10 mouse cellular contexts compared by ENCODE assay signal in the genomic region with DNA sequence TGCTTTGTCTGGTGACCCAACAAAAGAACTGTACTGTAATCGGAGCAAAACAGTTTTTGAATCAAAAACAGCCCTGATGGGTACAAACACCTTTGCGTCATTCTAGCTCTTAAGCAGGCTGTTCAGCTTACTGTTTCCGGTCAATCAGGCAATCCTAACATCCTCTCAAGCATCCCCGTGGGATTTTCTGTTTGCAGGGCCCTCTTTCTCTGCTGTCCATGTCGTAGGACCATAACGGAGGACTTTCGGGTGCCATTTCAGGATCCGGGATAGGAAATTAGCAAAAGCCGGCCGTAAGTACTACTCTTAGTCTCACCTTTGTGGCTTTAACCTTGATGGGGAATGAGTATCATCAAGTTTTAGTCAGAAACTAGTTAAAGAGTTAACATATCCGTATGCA. TPM values are rescaled to one million over a fixed set of nuclear protein-coding genes. Genes with fewer than 3 reads are reported as not detected.
DNase-seq lines count a peak whose midpoint lies in the region; ATAC-seq and TF ChIP-seq lines count a peak whose summit lies in the region.
"Had no signal": no experiment of that assay in that cellular context is flagged by ENCODE, and none has a peak within 500 bp of the region (broad histone marks: within the 10 kb centered on the region; RNA-seq: fewer than 3 reads in every experiment).

No protein-coding gene starts in this region.

- TF ChIP-seq CTCF in ES-Bruce4 (IDR thresholded peaks at IDR 0.05; ENCODE audit: low read depth, low read length), result no peak

- H3K4me3 ChIP-seq in hindbrain, embryonic 14.5 days (replicated peaks; ENCODE audit: low read length), result peak overlapping the region; percentile 52; the same call in 1 of the 2 replicates
- H3K4me3 ChIP-seq in hindbrain, embryonic 11.5 days (ENCODE audit: low read depth, low read length), result no peak overlapping the region
- 0 out of 2 replicates have a peak overlapping the region, but pooled peaks have one; percentile 23 for H3K4me3 ChIP-seq in ES-Bruce4 (ENCODE audit: low read depth, low read length)
- peak overlapping the region; percentile 50; the same call in 1 of the 2 replicates for H3K4me3 ChIP-seq in embryonic facial prominence, embryonic 14.5 days (ENCODE audit: low read depth, low read length)
- 0 out of 2 replicates have a peak overlapping the region, but pooled peaks have one; percentile 51 for H3K4me3 ChIP-seq in limb, embryonic 13.5 days

- H3K4me1 ChIP-seq in hindbrain, embryonic 14.5 days (replicated peaks; ENCODE audit: control insufficient read depth, insufficient read depth, low read length), result peaks cover 16% of the 10 kb centered on the region
- no peaks in the 10 kb centered on the region for H3K4me1 ChIP-seq in hindbrain, embryonic 11.5 days (replicated peaks; ENCODE audit: control insufficient read depth, insufficient read depth, low read length)
- no peaks in the 10 kb centered on the region for H3K4me1 ChIP-seq in ES-Bruce4 (ENCODE audit: control insufficient read depth, insufficient read depth, low read length)
- H3K4me1 ChIP-seq in embryonic facial prominence, embryonic 14.5 days (ENCODE audit: control insufficient read depth, insufficient read depth, low read length), result peaks cover 6% of the 10 kb centered on the region
- H3K4me1 ChIP-seq in limb, embryonic 13.5 days, result peaks cover 8% of the 10 kb centered on the region

- no peak for TF ChIP-seq POLR2A in ES-Bruce4 (IDR thresholded peaks at IDR 0.05; ENCODE audit: insufficient read depth, low read length)

- peak overlapping the region; percentile 78 for H3K4me2 ChIP-seq in hindbrain, embryonic 14.5 days (replicated peaks)
- H3K4me2 ChIP-seq in hindbrain, embryonic 11.5 days (replicated peaks; ENCODE audit: low read depth, low read length), result no peak overlapping the region
- peak overlapping the region; percentile 76 for H3K4me2 ChIP-seq in embryonic facial prominence, embryonic 14.5 days (ENCODE audit: low read depth, low read length)
- peak overlapping the region; percentile 71 for H3K4me2 ChIP-seq in limb, embryonic 13.5 days (replicated peaks)

- 80% methylated on average over 11 of the region's 11 CpGs for WGBS in hindbrain, embryonic 14.5 days
- 81% methylated on average over 11 of the region's 11 CpGs for WGBS in hindbrain, embryonic 11.5 days
- WGBS in embryonic facial prominence, embryonic 14.5 days, result 76% methylated on average over 11 of the region's 11 CpGs
- WGBS in limb, embryonic 13.5 days, result 77% methylated on average over 11 of the region's 11 CpGs

- no peak for TF ChIP-seq EP300 in ES-Bruce4 (IDR thresholded peaks at IDR 0.05; ENCODE audit: insufficient read depth, low read depth, low read length)

- H3K9ac ChIP-seq in hindbrain, embryonic 14.5 days, result peak overlapping the region; percentile 77; the same call in 1 of the 2 replicates
- no peak overlapping the region for H3K9ac ChIP-seq in hindbrain, embryonic 11.5 days (ENCODE audit: low read depth, low read length)
- peak overlapping the region; percentile 41 for H3K9ac ChIP-seq in ES-Bruce4 (ENCODE audit: low read depth, poor library complexity, severe bottlenecking)
- H3K9ac ChIP-seq in embryonic facial prominence, embryonic 14.5 days (ENCODE audit: low read depth, low read length), result peak overlapping the region; percentile 81; the same call in 1 of the 2 replicates
- H3K9ac ChIP-seq in limb, embryonic 13.5 days, result no peak overlapping the region

- no peaks in the 10 kb centered on the region for H3K27me3 ChIP-seq in hindbrain, embryonic 14.5 days (ENCODE audit: control insufficient read depth, insufficient read depth, low read length)
- H3K27me3 ChIP-seq in hindbrain, embryonic 11.5 days (ENCODE audit: control insufficient read depth, insufficient read depth, low read length), result no peaks in the 10 kb centered on the region
- H3K27me3 ChIP-seq in ES-Bruce4 (ENCODE audit: control insufficient read depth, insufficient read depth, low read length, poor library complexity, severe bottlenecking), result no peaks in the 10 kb centered on the region
- no peaks in the 10 kb centered on the region for H3K27me3 ChIP-seq in embryonic facial prominence, embryonic 14.5 days (replicated peaks; ENCODE audit: control insufficient read depth, insufficient read depth, low read length)
- H3K27me3 ChIP-seq in limb, embryonic 13.5 days, result no peaks in the 10 kb centered on the region

- no peak for DNase-seq in hindbrain, embryonic 14.5 days (ENCODE audit: low spot score)
- DNase-seq in hindbrain, embryonic 11.5 days (ENCODE audit: low spot score), result no peak
- DNase-seq in embryonic facial prominence, embryonic 14.5 days (ENCODE audit: low spot score), result no peak
- DNase-seq in ovary, postnatal 10 days (ENCODE audit: low spot score), result no peak
- no peak for DNase-seq in left cerebral cortex, adult 9 months (ENCODE audit: low spot score in 2 of 2)
- no peak for DNase-seq in adrenal gland, adult 2 months
- DNase-seq: gastrocnemius, postnatal 10 days had no signal

- no peaks in the 10 kb centered on the region for H3K9me3 ChIP-seq in hindbrain, embryonic 14.5 days (ENCODE audit: control insufficient read depth, low read length)
- H3K9me3 ChIP-seq in hindbrain, embryonic 11.5 days (ENCODE audit: control insufficient read depth, low read length), result no peaks in the 10 kb centered on the region
- no peaks in the 10 kb centered on the region for H3K9me3 ChIP-seq in ES-Bruce4 (replicated peaks; ENCODE audit: control insufficient read depth, insufficient read depth, low read length, poor library complexity, severe bottlenecking)
- no peaks in the 10 kb centered on the region for H3K9me3 ChIP-seq in embryonic facial prominence, embryonic 14.5 days (ENCODE audit: control insufficient read depth, low read length)
- H3K9me3 ChIP-seq in limb, embryonic 13.5 days, result no peaks in the 10 kb centered on the region

- H3K27ac ChIP-seq in hindbrain, embryonic 14.5 days, result no peak overlapping the region
- H3K27ac ChIP-seq in hindbrain, embryonic 11.5 days (ENCODE audit: low read depth, low read length), result no peak overlapping the region
- no peak overlapping the region for H3K27ac ChIP-seq in ES-Bruce4 (ENCODE audit: insufficient read depth, low read length)
- no peak overlapping the region for H3K27ac ChIP-seq in embryonic facial prominence, embryonic 14.5 days (replicated peaks; ENCODE audit: low read depth, low read length)
- no peak overlapping the region for H3K27ac ChIP-seq in limb, embryonic 13.5 days
- H3K27ac ChIP-seq: macrophage had no signal

- no peak for ATAC-seq in hindbrain, embryonic 14.5 days (ENCODE audit: low FRiP score)
- no peak for ATAC-seq in hindbrain, embryonic 11.5 days (ENCODE audit: low FRiP score)
- ATAC-seq in embryonic facial prominence, embryonic 14.5 days (ENCODE audit: low read depth), result no peak
- no peak for ATAC-seq in limb, embryonic 13.5 days (ENCODE audit: low FRiP score, low read depth)

- no peaks in the 10 kb centered on the region for H3K36me3 ChIP-seq in hindbrain, embryonic 14.5 days (replicated peaks; ENCODE audit: control insufficient read depth, insufficient read depth)
- H3K36me3 ChIP-seq in hindbrain, embryonic 11.5 days (ENCODE audit: control insufficient read depth, insufficient read depth, low read length), result no peaks in the 10 kb centered on the region
- no peaks in the 10 kb centered on the region for H3K36me3 ChIP-seq in ES-Bruce4 (ENCODE audit: control insufficient read depth, insufficient read depth, low read length, poor library complexity, severe bottlenecking)
- H3K36me3 ChIP-seq in embryonic facial prominence, embryonic 14.5 days (ENCODE audit: control insufficient read depth, insufficient read depth, low read length), result no peaks in the 10 kb centered on the region
- H3K36me3 ChIP-seq in limb, embryonic 13.5 days, result no peaks in the 10 kb centered on the region

RNA-seq across cellular contexts. Expression of a gene that starts 4.8 kb away (rescaled TPM):
- 55.8 and 59.7 TPM in 2 replicates for polyA plus RNA-seq in hindbrain, embryonic 14.5 days (2014; fragmentation: Nextera tagmentation; extraction: Ambion mirVana)
- 84.8 and 90.5 TPM in 2 replicates for polyA plus RNA-seq in hindbrain, embryonic 11.5 days (2014; fragmentation: Nextera tagmentation; extraction: Ambion mirVana)
- polyA plus RNA-seq in ES-Bruce4 (2011; ENCODE audit: insufficient read depth, insufficient read length, low read depth, missing spikeins), result 38.5 and 40.1 TPM in 2 replicates
- 62.9 and 70.1 TPM in 2 replicates for polyA plus RNA-seq in embryonic facial prominence, embryonic 14.5 days (2014; fragmentation: Nextera tagmentation; extraction: Ambion mirVana)
- 101 and 105 TPM in 2 replicates for polyA plus RNA-seq in limb, embryonic 13.5 days (2015; fragmentation: Nextera tagmentation; extraction: Ambion mirVana)
- 10 to 100 TPM; 44.2 to 61.4 TPM for total RNA-seq in adrenal gland, adult 2 months (2021)
- polyA plus RNA-seq in adrenal gland, adult 2 months (2012; rRNA removed), result 21.9 and 27.8 TPM in 2 replicates

RNA-seq across cellular contexts. Expression of a gene that starts 33.5 kb away (rescaled TPM):
- 3.3 and 3.7 TPM in 2 replicates for polyA plus RNA-seq in hindbrain, embryonic 14.5 days (2014; fragmentation: Nextera tagmentation; extraction: Ambion mirVana)
- 5.9 and 6.0 TPM in 2 replicates for polyA plus RNA-seq in hindbrain, embryonic 11.5 days (2014; fragmentation: Nextera tagmentation; extraction: Ambion mirVana)
- 3.4 and 3.6 TPM in 2 replicates for polyA plus RNA-seq in ES-Bruce4 (2011; ENCODE audit: insufficient read depth, insufficient read length, low read depth, missing spikeins)
- 2.3 and 2.5 TPM in 2 replicates for polyA plus RNA-seq in embryonic facial prominence, embryonic 14.5 days (2014; fragmentation: Nextera tagmentation; extraction: Ambion mirVana)
- polyA plus RNA-seq in limb, embryonic 13.5 days (2015; fragmentation: Nextera tagmentation; extraction: Ambion mirVana), result 3.5 and 3.7 TPM in 2 replicates
- total RNA-seq in adrenal gland, adult 2 months (2021), result under 1 TPM; 0.81 to 0.90 TPM
- 0.12 and 0.51 TPM in 2 replicates for polyA plus RNA-seq in adrenal gland, adult 2 months (2012; rRNA removed)
- polyA plus RNA-seq: macrophage had no signal

RNA-seq across cellular contexts. Expression of a gene that starts 44.7 kb away (rescaled TPM):
- 11.6 and 12.5 TPM in 2 replicates for polyA plus RNA-seq in hindbrain, embryonic 14.5 days (2014; fragmentation: Nextera tagmentation; extraction: Ambion mirVana)
- 18.7 and 20.3 TPM in 2 replicates for polyA plus RNA-seq in hindbrain, embryonic 11.5 days (2014; fragmentation: Nextera tagmentation; extraction: Ambion mirVana)
- 15.6 and 17.9 TPM in 2 replicates for polyA plus RNA-seq in ES-Bruce4 (2011; ENCODE audit: insufficient read depth, insufficient read length, low read depth, missing spikeins)
- polyA plus RNA-seq in embryonic facial prominence, embryonic 14.5 days (2014; fragmentation: Nextera tagmentation; extraction: Ambion mirVana), result 11.1 and 12.7 TPM in 2 replicates
- 14.6 and 15.3 TPM in 2 replicates for polyA plus RNA-seq in limb, embryonic 13.5 days (2015; fragmentation: Nextera tagmentation; extraction: Ambion mirVana)
- 1 to 10 TPM; 9.4 to 9.6 TPM for total RNA-seq in adrenal gland, adult 2 months (2021)
- 0.33 and 0.44 TPM in 2 replicates for polyA plus RNA-seq in adrenal gland, adult 2 months (2012; rRNA removed)

RNA-seq across cellular contexts. Expression of a gene that starts 46.2 kb away (rescaled TPM):
- 14.1 and 17.4 TPM in 2 replicates for polyA plus RNA-seq in hindbrain, embryonic 14.5 days (2014; fragmentation: Nextera tagmentation; extraction: Ambion mirVana)
- 18.4 and 21.0 TPM in 2 replicates for polyA plus RNA-seq in hindbrain, embryonic 11.5 days (2014; fragmentation: Nextera tagmentation; extraction: Ambion mirVana)
- polyA plus RNA-seq in ES-Bruce4 (2011; ENCODE audit: insufficient read depth, insufficient read length, low read depth, missing spikeins), result 39.0 and 42.6 TPM in 2 replicates
- 14.1 and 14.9 TPM in 2 replicates for polyA plus RNA-seq in embryonic facial prominence, embryonic 14.5 days (2014; fragmentation: Nextera tagmentation; extraction: Ambion mirVana)
- polyA plus RNA-seq in limb, embryonic 13.5 days (2015; fragmentation: Nextera tagmentation; extraction: Ambion mirVana), result 37.8 and 37.9 TPM in 2 replicates
- 10 to 100 TPM; 36.8 to 37.8 TPM for total RNA-seq in adrenal gland, adult 2 months (2021)
- 3.6 and 5.3 TPM in 2 replicates for polyA plus RNA-seq in adrenal gland, adult 2 months (2012; rRNA removed)

Comparison
In these comparisons a context has a peak if more than half of its experiments do, and no peak if none do; other contexts are left out.
1. H3K9ac ChIP-seq: peak in hindbrain, embryonic 14.5 days (single experiment), ES-Bruce4 (single experiment) and embryonic facial prominence, embryonic 14.5 days (single experiment); none in hindbrain, embryonic 11.5 days (single experiment) and limb, embryonic 13.5 days (single experiment).